Mouse (Mus musculus) spleen, postnatal 4 days (tissue): ENCODE data around the gene Fads2.
A peak's percentile ranks its signal among the peaks of the same experiment; 100 is the strongest.
"Not testable (repeated sequence)": the region's sequence is repeated elsewhere in the genome, so short reads cannot be mapped to it uniquely, and the experiment has no call there.

Experiments
- DNase-seq, 2 experiments: peaks; one replicate each; pipeline ENCODE4 v3.0.0; 2022; ENCODE audit warnings: low spot score in 2 of 2

Gene Fads2

GRCm38 (mm10) chr19:10101341-10102053 lies at the start of gene Fads2:
Gene Fads2, minus strand, starts transcription at chr19:10101746.
- DNase-seq: peak; percentile 76 to 86

- DNase-seq: no peak
Measured at GRCm38 (mm10) chr19:10149189-10149588, 47.6 kb upstream of the Fads2 start.

- no peak for DNase-seq
Measured at GRCm38 (mm10) chr19:10148555-10148954, 47.0 kb upstream of the Fads2 start.

- no peak for DNase-seq
Measured at GRCm38 (mm10) chr19:10144464-10144863, 42.9 kb upstream of the Fads2 start.

- DNase-seq: no peak
Measured at GRCm38 (mm10) chr19:10143667-10144066, 42.1 kb upstream of the Fads2 start.

GRCm38 (mm10) chr19:10139736-10140135 lies 38.2 kb upstream of the Fads2 start:
- DNase-seq: no peak

- no peak for DNase-seq
Measured at GRCm38 (mm10) chr19:10137423-10137822, 35.9 kb upstream of the Fads2 start.

GRCm38 (mm10) chr19:10134692-10135091 lies 33.1 kb upstream of the Fads2 start:
- no peak for DNase-seq

- DNase-seq: not testable (repeated sequence)
Measured at GRCm38 (mm10) chr19:10129547-10129946, 28.0 kb upstream of the Fads2 start.

- DNase-seq: no peak
Measured at GRCm38 (mm10) chr19:10126479-10127250, 25.1 kb upstream of the Fads2 start.

- no peak for DNase-seq
Measured at GRCm38 (mm10) chr19:10123892-10124634, 22.5 kb upstream of the Fads2 start.

- no peak for DNase-seq
Measured at GRCm38 (mm10) chr19:10122021-10122631, 20.6 kb upstream of the Fads2 start.

- no peak for DNase-seq
Measured at GRCm38 (mm10) chr19:10116641-10117040, 15.1 kb upstream of the Fads2 start.

GRCm38 (mm10) chr19:10115373-10116158 lies 14.0 kb upstream of the Fads2 start:
- no peak for DNase-seq

- DNase-seq: no peak
Measured at GRCm38 (mm10) chr19:10112956-10113355, 11.4 kb upstream of the Fads2 start.

- no peak for DNase-seq
Measured at GRCm38 (mm10) chr19:10108666-10109065, 7.1 kb upstream of the Fads2 start.

- no peak for DNase-seq
Measured at GRCm38 (mm10) chr19:10108129-10108528, 6.6 kb upstream of the Fads2 start.

- DNase-seq: no peak
Measured at GRCm38 (mm10) chr19:10107051-10107611, 5.6 kb upstream of the Fads2 start.

- DNase-seq: no peak
Measured at GRCm38 (mm10) chr19:10106634-10107033, 5.1 kb upstream of the Fads2 start.

GRCm38 (mm10) chr19:10105034-10105493 lies 3.5 kb upstream of the Fads2 start:
- peak in 1 of 2 experiments; percentile 19 for DNase-seq

- no peak for DNase-seq
Measured at GRCm38 (mm10) chr19:10104234-10104633, 2.7 kb upstream of the Fads2 start.
